Mouse (Mus musculus): ENCODE results near the gene Ppil2.

DNA sequence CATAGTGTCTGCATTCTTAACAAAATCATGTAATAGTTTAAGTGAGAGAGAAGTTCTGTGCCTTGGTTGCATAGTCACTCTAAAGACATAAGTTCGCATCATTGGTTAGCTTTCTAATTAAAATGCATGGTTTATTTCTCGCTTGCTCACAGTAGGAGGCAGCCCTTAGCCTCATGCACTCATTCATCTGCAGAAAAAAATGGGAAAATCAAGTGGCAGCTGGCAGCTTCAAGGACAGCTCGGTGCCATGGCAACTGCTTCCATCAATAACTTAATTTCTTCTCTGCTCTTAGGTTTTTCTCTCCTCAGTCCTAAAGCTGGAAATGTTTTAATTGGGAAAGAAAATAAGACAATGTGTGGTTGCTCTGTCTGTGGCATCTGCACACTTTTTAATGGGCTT is 55.5 kb downstream of the Ppil2 start:
- TF ChIP-seq POLR2A (IDR thresholded peaks at IDR 0.05; ENCODE audit: low read depth, low read length): no peak
- TF ChIP-seq CTCF (conservative IDR thresholded peaks at IDR 0.05; ENCODE audit: insufficient read depth, insufficient read length, low read depth, low read length): no peak

All from kidney, adult 2 months (tissue).